Mouse (Mus musculus): ENCODE results near the gene S100a2.

- TF ChIP-seq GATA1 (IDR thresholded peaks at IDR 0.05; ENCODE audit: low read length) (no peak), TAL1 (IDR thresholded peaks at IDR 0.05; ENCODE audit: low read length) (no peak)
These were observed 17.3 kb downstream of the S100a2 start for GRCm38 (mm10) chr3:90607361-90607760.
